Mouse (Mus musculus) MEL (cell line): Measurements from ENCODE around the gene Dgkh. TPM values are rescaled to one million over a fixed set of nuclear protein-coding genes. Genes with fewer than 3 reads are reported as not detected.

ENCODE experiments used
- DNase-seq: peaks from one replicate; pipeline ENCODE4 v3.0.0; 2011; ENCODE audit warnings: low read depth, low spot score
- H3K27ac ChIP-seq: 2 replicates; pipeline ENCODE4 v1.5.1; 2012; ENCODE audit warnings: low read depth, mild to moderate bottlenecking, control low read depth, low read length, moderate library complexity; ENCODE audit not compliant: control insufficient read depth
- H3K27me3 ChIP-seq, 2 experiments: fragments of 150-350 bp in 1 of 2; sonication (generic) in 1 of 2; 2 replicates each; pipeline ENCODE4 v1.6.1; 2012; ENCODE audit warnings: low read length in 2 of 2, mild to moderate bottlenecking in 2 of 2, improper control_type of control experiment in 1 of 2, moderate library complexity in 1 of 2; ENCODE audit not compliant: insufficient read depth in 2 of 2, control insufficient read depth in 1 of 2
- H3K36me3 ChIP-seq, 2 experiments: 2 replicates each; pipeline ENCODE4 v1.6.1; 2012 to 2014; ENCODE audit warnings: low read length in 2 of 2, improper control_type of control experiment in 1 of 2, inconsistent platforms in 1 of 2, mild to moderate bottlenecking in 1 of 2; ENCODE audit not compliant: insufficient read depth in 2 of 2, control insufficient read depth in 1 of 2
- H3K4me1 ChIP-seq, 2 experiments: fragments of 150-350 bp in 1 of 2; sonication (generic) in 1 of 2; 2 replicates each; pipeline ENCODE4 v1.6.1; 2012; ENCODE audit warnings: low read length in 2 of 2, improper control_type of control experiment in 1 of 2, mild to moderate bottlenecking in 1 of 2; ENCODE audit not compliant: insufficient read depth in 2 of 2, control insufficient read depth in 1 of 2
- H3K4me3 ChIP-seq, 2 experiments: fragments of 150-350 bp in 1 of 2; sonication (generic) in 1 of 2; 2 replicates each; pipeline ENCODE4 v1.5.1; 2012; ENCODE audit warnings: low read depth in 2 of 2, low read length in 2 of 2, mild to moderate bottlenecking in 2 of 2, moderate library complexity in 2 of 2, control low read depth in 1 of 2, improper control_type of control experiment in 1 of 2; ENCODE audit not compliant: control insufficient read depth in 1 of 2, insufficient read depth in 1 of 2
- H3K79me2 ChIP-seq: 2 replicates; pipeline ENCODE4 v1.6.1; 2012; ENCODE audit warnings: mild to moderate bottlenecking, low read length, moderate library complexity; ENCODE audit not compliant: control insufficient read depth, poor library complexity, insufficient read depth
- H3K9ac ChIP-seq: 2 replicates; pipeline ENCODE4 v1.6.1; 2012; ENCODE audit warnings: low read depth, mild to moderate bottlenecking, control low read depth, low read length, moderate library complexity; ENCODE audit not compliant: control insufficient read depth, poor library complexity, severe bottlenecking
- H3K9me3 ChIP-seq: fragments of 150-350 bp; sonication (generic); replicated peaks from 2 replicates; pipeline ENCODE4 v1.6.1; 2012; ENCODE audit warnings: mild to moderate bottlenecking, low read length, improper control_type of control experiment, moderate library complexity; ENCODE audit not compliant: insufficient read depth
- CHD1 ChIP-seq: IDR thresholded peaks from 2 replicates; pipeline ENCODE4 v1.6.1; 2012; ENCODE audit warnings: low read depth, mild to moderate bottlenecking, inconsistent platforms, low read length, improper control_type of control experiment
- CHD2 ChIP-seq: IDR thresholded peaks from 2 replicates; pipeline ENCODE4 v1.6.1; 2011; ENCODE audit warnings: low read length, improper control_type of control experiment
- CTCF ChIP-seq, 3 experiments: IDR thresholded peaks in 2 of 3; conservative IDR thresholded peaks in 1 of 3; 2 replicates each; pipeline ENCODE4 v1.5.1; 2011 to 2012; ENCODE audit warnings: low read length in 3 of 3, low read depth in 2 of 3, mild to moderate bottlenecking in 2 of 3, improper control_type of control experiment in 1 of 3, inconsistent platforms in 1 of 3, mixed read lengths in 1 of 3, moderate library complexity in 1 of 3; ENCODE audit not compliant: control insufficient read depth in 1 of 3, insufficient read depth in 1 of 3, poor library complexity in 1 of 3, severe bottlenecking in 1 of 3
- ETS1 ChIP-seq: IDR thresholded peaks from 2 replicates; pipeline ENCODE4 v1.6.1; 2012; ENCODE audit warnings: low read depth, mild to moderate bottlenecking, inconsistent platforms, low read length, improper control_type of control experiment, moderate library complexity
- HCFC1 ChIP-seq: IDR thresholded peaks from 2 replicates; pipeline ENCODE4 v1.6.1; 2012; ENCODE audit warnings: low read depth, mild to moderate bottlenecking, inconsistent platforms, low read length, improper control_type of control experiment, moderate library complexity
- KAT2A ChIP-seq: conservative IDR thresholded peaks from 2 replicates; pipeline ENCODE4 v1.6.1; 2012; ENCODE audit warnings: low read depth, low read length, improper control_type of control experiment, inconsistent platforms
- MAFK ChIP-seq: IDR thresholded peaks from 2 replicates; pipeline ENCODE4 v1.6.1; 2011; ENCODE audit warnings: low read depth, mild to moderate bottlenecking, low read length, improper control_type of control experiment, borderline replicate concordance
- MAX ChIP-seq: IDR thresholded peaks from 2 replicates; pipeline ENCODE4 v1.6.1; 2011; ENCODE audit warnings: low read length, improper control_type of control experiment
- MAZ ChIP-seq: IDR thresholded peaks from 2 replicates; pipeline ENCODE4 v1.6.1; 2012; ENCODE audit warnings: low read depth, mild to moderate bottlenecking, inconsistent platforms, low read length, improper control_type of control experiment
- MEF2A ChIP-seq: IDR thresholded peaks from 2 replicates; pipeline ENCODE4 v1.6.1; 2014; ENCODE audit warnings: low read depth, mild to moderate bottlenecking, inconsistent platforms, low read length, improper control_type of control experiment; ENCODE audit not compliant: poor library complexity, insufficient replicate concordance, severe bottlenecking; ENCODE audit errors: extremely low read depth
- MYB ChIP-seq: IDR thresholded peaks from 2 replicates; pipeline ENCODE4 v1.6.1; 2011; ENCODE audit warnings: mild to moderate bottlenecking, low read depth, low read length, improper control_type of control experiment
- MYC ChIP-seq: IDR thresholded peaks from 2 replicates; pipeline ENCODE4 v1.6.1; 2011; ENCODE audit warnings: low read depth, mild to moderate bottlenecking, low read length, improper control_type of control experiment, moderate library complexity
- POLR2AphosphoS2 ChIP-seq: IDR thresholded peaks from 2 replicates; pipeline ENCODE4 v1.6.1; 2011; ENCODE audit warnings: low read length, improper control_type of control experiment
- POLR2AphosphoS5 ChIP-seq: IDR thresholded peaks from 2 replicates; pipeline ENCODE4 v1.6.1; 2012; ENCODE audit warnings: low read depth, borderline replicate concordance, mild to moderate bottlenecking, inconsistent platforms, low read length, moderate library complexity, mixed read lengths
- RCOR1 ChIP-seq: IDR thresholded peaks from 2 replicates; pipeline ENCODE4 v1.6.1; 2012; ENCODE audit warnings: low read depth, mild to moderate bottlenecking, inconsistent platforms, low read length, improper control_type of control experiment
- TBP ChIP-seq: IDR thresholded peaks from 2 replicates; pipeline ENCODE4 v1.8.0; 2011; ENCODE audit warnings: low read depth, low read length, improper control_type of control experiment
- TCF12 ChIP-seq: IDR thresholded peaks from 2 replicates; pipeline ENCODE4 v1.6.1; 2014; ENCODE audit warnings: low read depth, mild to moderate bottlenecking, inconsistent platforms, low read length, improper control_type of control experiment, moderate library complexity
- UBTF ChIP-seq: IDR thresholded peaks from 2 replicates; pipeline ENCODE4 v1.6.1; 2012; ENCODE audit warnings: low read depth, mild to moderate bottlenecking, inconsistent platforms, low read length, improper control_type of control experiment, moderate library complexity, borderline replicate concordance; ENCODE audit not compliant: insufficient read depth
- ZC3H11A ChIP-seq: IDR thresholded peaks from 2 replicates; pipeline ENCODE4 v1.6.1; 2012; ENCODE audit warnings: low read depth, mild to moderate bottlenecking, inconsistent platforms, low read length, improper control_type of control experiment
- ZKSCAN1 ChIP-seq: IDR thresholded peaks from 2 replicates; pipeline ENCODE4 v1.6.1; 2012; ENCODE audit warnings: low read depth, mild to moderate bottlenecking, inconsistent platforms, low read length, improper control_type of control experiment, moderate library complexity
- ZMIZ1 ChIP-seq: IDR thresholded peaks from 2 replicates; pipeline ENCODE4 v1.6.1; 2012; ENCODE audit warnings: low read depth, mild to moderate bottlenecking, inconsistent platforms, low read length, improper control_type of control experiment, moderate library complexity
- ZNF384 ChIP-seq: IDR thresholded peaks from 2 replicates; pipeline ENCODE4 v1.6.1; 2012; ENCODE audit warnings: low read depth, mild to moderate bottlenecking, inconsistent platforms, low read length, improper control_type of control experiment
- polyA plus RNA-seq, 2 experiments: library from polyadenylated mRNA; stranded (reverse) in 1 of 2; unstranded in 1 of 2; fragments of >175 nt in 1 of 2; fragments of >200 nt in 1 of 2; gene quantifications; 2 replicates each; pipeline versions ENCODE4 v1.2.1 to v1.2.4; 2012; ENCODE audit warnings: low replicate concordance in 2 of 2, low read depth in 1 of 2; ENCODE audit not compliant: insufficient read length in 2 of 2, insufficient read depth in 1 of 2, missing spikeins in 1 of 2
- total RNA-seq: library from RNA; depleted of rRNA; stranded (reverse); fragments of 300-350 nt; gene quantifications from 2 replicates; pipeline ENCODE4 v1.2.3, GENCODE M21; 2012

Dgkh gene
- total and polyA plus RNA-seq, 3 experiments, result under 0.01 TPM; not detected in 2

GRCm38 (mm10) chr14:78632747-78633146, 99.8 kb downstream of the Dgkh start:
- Histone ChIP-seq H3K9me3 (no peaks in the 10 kb centered on the region), H3K9ac (no peak overlapping the region), H3K4me3 (no peak overlapping the region), H3K36me3 (no peaks in the 10 kb centered on the region), H3K27ac (no peak overlapping the region), H3K79me2 (no peaks in the 10 kb centered on the region), H3K27me3 (peaks cover 0 to 2% of the 10 kb centered on the region in 2 experiments; a peak in 1 of 4 replicates), H3K4me1 (no peaks in the 10 kb centered on the region)
- no peak for TF ChIP-seq MAZ
- TF ChIP-seq ZC3H11A, result no peak
- no peak for TF ChIP-seq TCF12
- no peak for TF ChIP-seq CHD2
- no peak for TF ChIP-seq ZKSCAN1
- no peak for TF ChIP-seq ZNF384
- DNase-seq, result no peak

- H3K27me3 ChIP-seq, result peaks cover 0 to 2% of the 10 kb centered on the region in 2 experiments; a peak in 1 of 4 replicates
- no peaks in the 10 kb centered on the region for H3K36me3 ChIP-seq
- H3K9ac ChIP-seq, result no peak overlapping the region
- no peaks in the 10 kb centered on the region for H3K79me2 ChIP-seq
- TF ChIP-seq ZMIZ1, result no peak
- TF ChIP-seq MAFK, result no peak
- no peak for TF ChIP-seq ETS1
- no peak for TF ChIP-seq TCF12
- no peak for TF ChIP-seq ZNF384
- TF ChIP-seq RCOR1, result no peak
- no peak for TF ChIP-seq POLR2AphosphoS5
- no peak for TF ChIP-seq KAT2A
- TF ChIP-seq ZKSCAN1, result no peak
- no peak for TF ChIP-seq TBP
- no peak for TF ChIP-seq HCFC1
- TF ChIP-seq UBTF, result no peak
- TF ChIP-seq MAX, result no peak
- no peak for TF ChIP-seq POLR2AphosphoS2
- TF ChIP-seq MYC, result no peak
- TF ChIP-seq CTCF (IDR thresholded peaks at IDR 0.05 in 2 of 3, conservative IDR thresholded peaks at IDR 0.05 in 1 of 3; ENCODE audit: control insufficient read depth in 1 of 3, insufficient read depth in 1 of 3, low read depth in 2 of 3, low read length in 3 of 3, poor library complexity in 1 of 3, severe bottlenecking in 1 of 3), result no peak
- TF ChIP-seq CHD1, result no peak
- TF ChIP-seq MEF2A, result no peak
- no peak for TF ChIP-seq ZC3H11A
- TF ChIP-seq MYB, result no peak
- TF ChIP-seq, all 39 proteins: peak for 0
- peaks cover 0 to 4% of the 10 kb centered on the region in 2 experiments; a peak in 1 of 4 replicates for H3K4me1 ChIP-seq
- H3K9me3 ChIP-seq, result no peaks in the 10 kb centered on the region
- no peak overlapping the region for H3K27ac ChIP-seq
- H3K4me3 ChIP-seq, result no peak overlapping the region
- DNase-seq, result no peak
These were observed 101.4 kb downstream of the Dgkh start for GRCm38 (mm10) chr14:78630923-78631875.
